Mouse (Mus musculus): ENCODE measurements at regions not wholly inside any gene's neighbourhood (a gene's known extent, or its start where the extent isn't known, plus 50 kb on each side); places are given as distances from the start of the nearest gene placed in this dataset.
A peak's percentile ranks its signal among the peaks of the same experiment; 100 is the strongest.

GRCm38 (mm10) chr13:32541611-32542010 lies 203.1 kb upstream of the Gmds start:
- no peak for DNase-seq (ENCODE audit: low read depth)

GRCm38 (mm10) chr13:32536241-32536640 lies 197.7 kb upstream of the Gmds start:
- DNase-seq (ENCODE audit: low read depth), result no peak

GRCm38 (mm10) chr13:32535602-32536001 lies 197.1 kb upstream of the Gmds start:
- DNase-seq (ENCODE audit: low read depth), result no peak

DNA sequence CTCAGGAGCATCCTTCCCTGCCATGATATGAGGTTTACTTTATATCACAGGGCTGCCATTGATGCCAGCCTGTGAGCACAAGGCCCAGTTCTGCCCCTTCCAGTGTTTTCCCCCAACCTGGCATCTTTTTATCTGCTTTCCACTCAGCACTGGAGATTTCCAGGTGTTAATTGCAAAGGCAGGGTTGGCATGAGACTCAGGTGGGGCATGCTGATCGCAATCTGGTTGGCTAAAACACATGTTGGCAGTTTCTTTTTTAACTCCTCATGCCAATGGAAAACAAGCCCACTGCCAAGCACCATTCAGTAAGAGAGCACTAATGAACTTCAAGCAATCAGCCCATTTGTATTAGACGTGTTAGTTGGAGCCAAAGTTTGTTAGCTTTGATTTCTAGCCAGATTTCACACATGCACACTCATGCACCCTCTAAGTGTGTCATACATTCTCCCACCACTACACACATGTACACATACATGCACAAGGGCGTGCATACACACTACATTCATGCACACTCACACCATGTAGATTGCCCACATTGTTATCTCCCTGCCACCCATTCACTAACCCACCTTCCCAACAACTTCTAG lies 192.5 kb upstream of the Gmds start:
- no peak for DNase-seq (ENCODE audit: low read depth)

DNA sequence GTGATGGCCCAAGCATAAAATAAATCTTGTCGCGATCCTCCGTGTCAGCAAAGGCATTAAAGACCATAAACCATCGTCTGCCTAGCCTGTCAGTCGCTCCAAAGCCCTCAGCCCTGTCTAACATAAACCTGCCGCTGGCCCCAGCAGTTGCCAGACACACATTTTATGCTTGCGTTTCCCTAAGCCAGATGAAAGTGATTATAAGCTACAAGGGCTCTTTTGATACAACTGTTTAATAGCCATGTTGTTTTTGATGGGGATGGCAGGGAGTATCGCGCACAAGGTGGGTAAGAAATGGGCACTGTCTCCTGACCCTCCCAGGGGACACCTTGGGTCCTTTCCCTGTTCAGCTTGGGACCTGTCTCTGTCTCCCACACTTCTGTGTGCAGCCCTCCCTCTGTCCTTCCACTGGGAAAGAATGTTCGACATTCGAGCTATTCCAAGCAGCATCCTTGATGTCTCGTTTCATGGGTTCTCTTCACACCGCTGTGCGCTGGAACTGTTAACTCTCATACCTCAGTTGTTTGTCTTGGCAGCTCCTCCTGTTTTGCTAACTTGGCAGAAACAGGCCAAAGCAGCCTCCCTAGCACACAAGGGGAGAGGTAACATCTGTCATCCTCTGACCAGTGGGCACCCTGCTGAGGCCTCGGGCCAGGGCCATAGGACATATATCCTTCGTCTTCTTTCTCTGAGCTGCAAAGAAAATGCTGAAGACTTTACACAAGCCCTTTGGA lies 180.2 kb upstream of the Gmds start:
- no peak for DNase-seq (ENCODE audit: low read depth)

GRCm38 (mm10) chr13:32517514-32517913 lies 179.0 kb upstream of the Gmds start:
- no peak for DNase-seq (ENCODE audit: low read depth)

- no peak for DNase-seq (ENCODE audit: low read depth)
Measured at GRCm38 (mm10) chr13:32509231-32510023, 170.9 kb upstream of the Gmds start.

DNA sequence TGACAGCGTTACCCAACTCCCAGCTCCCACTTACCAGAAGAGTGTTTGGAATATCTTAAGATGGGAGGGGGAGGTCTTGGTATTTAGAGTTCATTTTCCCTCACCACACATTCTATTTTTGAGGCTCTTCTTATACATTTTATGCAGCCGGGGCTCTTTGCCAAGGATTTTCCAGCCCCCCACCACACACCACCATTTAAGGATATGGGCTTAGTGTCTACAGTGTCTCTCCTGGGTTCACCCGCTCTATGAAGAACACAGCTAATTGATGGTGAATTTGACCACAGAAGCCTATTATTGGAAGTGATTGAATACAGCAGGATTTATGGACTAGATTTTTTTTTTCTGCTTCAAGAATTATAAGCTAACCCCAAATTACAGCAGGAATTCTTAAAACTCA lies 169.9 kb upstream of the Gmds start:
- DNase-seq (ENCODE audit: low read depth), result no peak

DNA sequence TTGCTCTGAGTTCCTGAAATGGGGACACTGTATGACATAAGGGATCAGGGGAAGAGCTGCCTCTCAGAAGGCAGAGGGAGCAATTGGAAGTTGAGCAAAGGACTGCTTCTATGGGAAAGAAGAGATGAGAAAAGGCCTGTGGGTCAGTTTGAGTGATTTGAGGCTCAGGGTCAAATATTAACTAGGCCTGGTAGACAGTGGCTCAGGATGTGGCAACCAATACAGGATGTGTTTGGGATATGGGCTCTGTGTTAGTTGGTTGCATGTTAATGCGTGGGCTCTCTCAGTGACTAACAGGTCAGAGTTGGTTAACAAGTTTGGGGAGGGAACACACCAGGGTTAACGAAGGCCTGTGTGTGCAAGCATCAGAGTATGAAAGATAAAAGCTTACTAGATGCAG lies 169.3 kb upstream of the Gmds start:
- no peak for DNase-seq (ENCODE audit: low read depth)

DNA sequence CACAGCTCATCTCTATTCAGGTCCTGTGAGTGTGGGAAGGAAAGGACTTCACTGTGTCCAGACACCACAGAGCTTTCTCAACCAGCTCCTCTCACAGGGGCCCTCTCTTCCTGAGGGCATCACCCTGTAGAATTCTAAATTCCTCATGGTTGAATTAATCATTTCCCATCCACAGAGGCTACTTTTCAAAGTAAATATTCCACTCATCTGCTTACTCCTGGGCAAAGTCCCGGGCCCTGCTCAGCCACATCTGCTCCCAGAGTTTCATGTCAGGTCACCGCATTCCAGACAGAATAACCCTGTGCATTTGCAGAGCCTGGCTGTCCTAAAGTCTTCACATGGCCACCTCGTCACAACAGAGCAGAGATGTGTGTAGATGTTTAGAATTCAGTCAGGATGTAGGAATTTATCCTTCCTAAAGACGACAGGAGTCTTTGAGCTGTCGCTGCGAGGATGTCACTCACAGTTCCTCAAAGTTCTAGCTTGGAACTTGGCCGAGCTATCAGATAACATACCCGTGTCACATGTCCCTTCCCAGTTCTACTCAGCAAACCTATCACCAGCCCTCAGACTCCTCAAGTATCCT lies 159.8 kb upstream of the Gmds start:
- no peak for DNase-seq (ENCODE audit: low read depth)

GRCm38 (mm10) chr13:32496263-32496662 lies 157.7 kb upstream of the Gmds start:
- peak; percentile 6 for DNase-seq (ENCODE audit: low read depth)

DNA sequence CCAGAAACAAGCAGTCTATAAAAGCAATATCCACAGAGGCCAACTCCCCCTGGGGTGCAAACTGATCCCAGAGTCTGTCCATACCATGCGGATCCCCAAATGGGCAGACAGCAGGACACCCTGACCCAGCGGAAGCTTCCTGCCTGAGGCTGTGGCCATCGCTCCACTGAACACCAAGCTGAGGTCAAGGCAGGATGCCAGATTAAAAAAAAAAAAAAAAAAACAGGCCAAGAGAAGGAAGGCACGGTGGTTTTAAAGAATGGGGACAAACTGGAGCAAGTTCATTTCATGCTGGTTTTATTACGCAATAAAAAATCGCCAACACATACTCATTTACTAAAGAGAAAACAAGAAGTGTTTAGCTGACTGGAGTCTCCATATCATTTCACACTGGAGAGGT lies 156.5 kb upstream of the Gmds start:
- peak; percentile 84 for DNase-seq (ENCODE audit: low read depth)

DNA sequence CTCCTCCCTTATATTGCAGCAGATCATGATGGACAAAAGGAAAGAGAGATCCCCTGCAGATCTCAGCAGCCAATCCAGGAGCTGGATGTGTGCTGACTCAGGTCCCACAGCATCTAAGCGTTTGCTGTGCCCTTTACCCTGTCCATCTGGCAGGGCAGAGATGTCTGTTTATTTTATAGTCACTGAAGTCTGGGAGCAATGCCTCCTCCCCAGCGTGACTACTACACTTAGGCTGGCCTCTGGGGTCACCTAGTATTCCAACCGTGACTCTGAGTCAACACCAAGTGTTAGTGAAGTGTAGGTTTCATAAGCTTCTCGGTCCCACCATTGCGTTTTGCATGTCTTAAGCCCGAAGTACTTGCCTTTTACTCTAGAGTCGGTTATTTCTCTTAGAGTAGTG lies 155.3 kb upstream of the Gmds start:
- DNase-seq (ENCODE audit: low read depth), result no peak

DNA sequence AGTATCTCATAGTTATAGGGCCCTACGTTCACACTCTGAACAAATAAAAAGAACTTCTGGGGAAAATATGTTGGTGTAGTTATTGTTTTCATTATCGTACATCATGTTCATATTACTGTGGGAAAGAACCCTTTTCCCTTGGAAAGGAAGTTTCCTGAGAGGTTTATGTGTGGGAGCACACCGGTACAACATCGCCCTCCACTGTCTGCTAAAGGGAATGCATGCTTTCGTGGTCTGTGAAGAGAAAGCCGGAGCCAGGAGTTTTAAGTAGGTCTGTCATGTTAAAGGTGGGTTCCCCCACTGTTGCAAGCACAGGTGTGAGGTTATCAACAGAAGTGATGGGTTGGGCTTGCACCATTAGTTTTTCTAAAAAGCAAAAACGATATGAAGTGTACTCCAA lies 154.8 kb upstream of the Gmds start:
- peak; percentile 38 for DNase-seq (ENCODE audit: low read depth)

- no peak for DNase-seq (ENCODE audit: low read depth)
Measured at GRCm38 (mm10) chr13:32492566-32492965, 154.0 kb upstream of the Gmds start.

- no peak for DNase-seq (ENCODE audit: low read depth)
Measured at GRCm38 (mm10) chr13:32481444-32482058, 143.0 kb upstream of the Gmds start.

DNA sequence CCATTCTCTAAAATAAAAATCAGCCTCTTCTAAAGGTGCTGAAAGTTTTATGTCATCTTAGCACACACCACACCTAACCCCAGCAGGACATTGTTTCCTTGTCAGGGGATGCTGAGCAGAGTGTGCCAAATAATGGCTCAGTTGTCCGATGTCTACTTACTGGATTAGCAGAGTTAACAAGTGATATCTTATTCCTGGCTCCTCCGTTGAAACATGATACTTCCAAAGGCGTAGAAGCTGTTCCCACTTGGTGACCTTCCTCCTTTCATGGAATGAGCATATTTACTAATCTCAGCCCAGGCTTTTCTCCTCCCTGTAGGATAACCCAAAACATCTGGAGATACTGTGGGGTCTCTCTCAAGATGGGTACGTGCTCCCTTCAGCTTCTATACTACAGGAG lies 141.5 kb upstream of the Gmds start:
- DNase-seq (ENCODE audit: low read depth), result no peak

DNA sequence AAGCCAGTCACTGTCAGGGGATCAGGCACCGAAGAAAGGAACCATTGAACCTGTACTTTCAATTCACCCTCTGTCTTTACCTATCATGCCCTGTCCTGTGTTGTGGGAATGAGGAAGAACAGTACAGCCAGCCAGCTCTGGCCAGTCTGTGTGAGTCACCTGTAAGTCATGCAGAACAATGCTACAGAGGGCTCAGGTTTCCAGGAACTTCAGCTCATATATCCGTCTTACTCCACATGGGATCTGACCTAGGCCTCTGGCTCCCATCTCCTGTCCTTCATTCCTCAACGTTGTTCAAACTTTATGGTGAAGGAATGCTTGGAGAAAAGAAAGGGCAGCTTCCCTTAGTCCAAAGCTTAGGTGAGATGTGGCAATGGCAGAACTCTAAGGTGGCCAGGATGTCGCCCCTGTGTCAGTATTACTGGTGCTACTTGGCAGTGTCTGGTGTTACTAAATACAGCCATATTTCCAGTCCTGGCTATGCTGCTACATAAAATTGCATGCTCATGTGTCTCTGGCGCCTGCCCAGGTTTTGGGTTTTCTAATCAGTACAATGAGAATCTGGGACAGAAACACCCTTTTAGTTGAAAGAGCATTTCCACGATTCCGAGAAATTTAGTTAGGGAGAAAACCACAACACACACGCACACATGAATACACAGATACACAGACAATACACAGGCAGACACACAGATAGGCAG lies 140.7 kb upstream of the Gmds start:
- DNase-seq (ENCODE audit: low read depth), result no peak

DNA sequence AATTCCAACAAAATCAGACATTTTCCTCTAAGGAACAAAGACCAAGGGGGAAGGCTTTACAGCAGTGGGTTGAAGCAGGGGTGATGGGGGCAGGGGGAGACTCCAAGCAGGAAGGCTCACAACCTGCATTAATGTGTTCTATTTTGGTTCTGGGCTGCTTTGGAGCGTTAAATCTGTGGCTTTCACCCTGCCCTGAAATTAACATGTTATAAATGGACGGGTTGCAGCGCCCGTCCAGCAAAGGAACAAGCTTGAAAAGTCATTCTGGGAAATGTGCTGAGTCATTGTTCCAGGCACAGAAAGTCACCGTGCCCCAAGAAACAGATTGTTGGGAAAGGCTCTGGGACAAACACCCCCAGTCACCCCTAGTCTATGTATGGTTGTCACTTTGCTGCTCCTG lies 127.2 kb upstream of the Gmds start:
- no peak for DNase-seq (ENCODE audit: low read depth)

DNA sequence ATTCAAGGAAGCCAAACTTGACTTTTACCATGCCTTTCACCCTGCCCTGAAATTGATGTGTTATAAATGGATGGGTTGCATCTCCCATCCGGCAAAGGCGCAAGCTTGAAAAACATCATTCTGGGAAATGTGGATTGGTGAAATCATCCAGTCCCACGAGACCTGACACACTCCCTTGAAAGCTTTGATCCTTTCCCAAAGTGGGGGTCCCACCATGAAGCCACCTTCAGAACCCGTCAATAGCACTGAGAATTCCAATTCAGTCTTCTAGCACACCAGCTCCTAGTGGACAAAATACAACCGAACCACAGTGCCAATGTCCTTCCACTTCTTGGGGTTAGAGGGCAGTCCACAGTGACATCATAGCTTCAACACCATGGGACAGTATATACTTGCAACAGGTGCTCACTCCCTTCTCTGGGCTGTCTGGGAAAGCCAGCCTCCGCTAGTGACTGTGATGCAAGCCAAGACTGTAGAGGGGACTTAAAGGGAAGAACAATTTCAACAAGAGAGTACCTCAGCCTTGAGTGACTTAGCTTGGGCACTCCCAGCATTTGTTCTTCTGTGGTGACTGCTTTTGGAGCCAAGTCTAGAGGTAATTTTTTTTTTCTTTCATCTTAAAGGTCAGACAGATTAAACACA lies 126.6 kb upstream of the Gmds start:
- DNase-seq (ENCODE audit: low read depth), result no peak

GRCm38 (mm10) chr13:32454419-32455146 lies 116.0 kb upstream of the Gmds start:
- no peak for DNase-seq (ENCODE audit: low read depth)
